Mouse (Mus musculus) layer of hippocampus, postnatal 14 days (tissue): ENCODE data around the gene Rfesd. TPM values are rescaled to one million over a fixed set of nuclear protein-coding genes. Genes with fewer than 3 reads are reported as not detected.

Experiments used
- DNase-seq, 2 experiments: peaks; one replicate each; pipeline ENCODE4 v3.0.0; 2021 to 2022; ENCODE audit warnings: low spot score in 2 of 2, mixed read lengths in 1 of 2
- long read RNA-seq, 2 experiments: library from polyadenylated mRNA; stranded (forward); transcript quantifications; one replicate each; pipeline ENCODE4 v2.0.0; 2021
- total RNA-seq, 2 experiments: library from RNA; stranded (reverse); gene quantifications; 2 replicates each; pipeline ENCODE4 v1.2.3; 2021

Rfesd gene
- 10 to 100 TPM; 13.7 to 16.1 TPM for total RNA-seq
- long read RNA-seq, experiment 1, transcript Rfesd-201 (4 exons, 2,807 nt) = minor isoform, 5 of 15 reads
- long read RNA-seq, experiment 1, transcript Rfesd-203 (4 exons, 1,436 nt) = major isoform, 9 of 15 reads
- long read RNA-seq, experiment 1, partial matches to known transcripts = 1 of 15 reads
- long read RNA-seq, experiment 1, other reads (novel, unspliced or antisense) = 0 of 15 reads
- long read RNA-seq, experiment 2, transcript Rfesd-201 (4 exons, 2,807 nt) = minor isoform, 7 of 18 reads
- long read RNA-seq, experiment 2, transcript Rfesd-203 (4 exons, 1,436 nt) = major isoform, 10 of 18 reads
- long read RNA-seq, experiment 2, partial matches to known transcripts = 1 of 18 reads
- long read RNA-seq, experiment 2, other reads (novel, unspliced or antisense) = 0 of 18 reads

DNA sequence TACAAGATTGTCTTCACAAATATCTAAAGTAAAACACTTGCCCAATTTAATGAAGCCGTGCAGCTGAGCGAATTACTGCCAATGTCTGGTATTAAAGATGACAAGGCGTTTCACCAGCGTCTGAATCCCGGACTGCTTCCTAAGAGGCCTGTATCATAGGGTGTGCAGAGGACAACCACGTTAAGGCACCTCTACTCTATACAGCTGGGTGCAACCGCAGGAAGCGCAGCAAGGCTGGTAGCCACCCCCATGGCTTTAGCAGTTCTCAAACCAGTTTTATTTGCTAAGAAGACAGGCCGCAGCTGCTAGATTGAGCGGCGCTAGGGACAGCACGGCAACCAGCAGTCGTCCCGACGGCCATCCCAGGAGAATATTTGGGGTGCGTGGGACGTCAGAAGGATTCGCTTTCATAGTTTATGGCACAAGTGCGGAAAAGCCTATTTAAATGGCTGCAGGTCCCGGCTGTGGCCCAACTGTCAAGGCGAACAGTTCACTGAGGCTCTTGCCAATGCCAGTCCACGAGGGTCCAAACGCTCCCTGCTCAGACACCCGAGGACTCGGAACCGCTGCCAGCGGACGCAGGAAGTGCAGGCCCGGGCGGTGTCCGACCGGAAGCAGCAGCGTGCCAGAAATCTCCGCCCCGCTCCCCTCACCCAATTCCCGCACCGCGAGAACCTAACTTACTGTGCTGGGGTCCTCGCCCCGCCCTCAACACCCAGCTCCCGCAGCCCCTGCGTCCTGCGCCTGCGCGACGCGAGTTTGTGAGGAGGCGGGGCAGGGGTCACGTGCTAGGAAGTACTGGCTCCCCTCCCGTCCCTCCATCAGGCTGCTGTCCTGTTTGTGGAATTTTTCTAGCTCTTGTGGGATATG, at the start of gene Rfesd:
Rfesd (minus strand) TSS at position 746 of the 870 bp plus-strand sequence.
- peak; percentile 96 to 97 for DNase-seq

DNA sequence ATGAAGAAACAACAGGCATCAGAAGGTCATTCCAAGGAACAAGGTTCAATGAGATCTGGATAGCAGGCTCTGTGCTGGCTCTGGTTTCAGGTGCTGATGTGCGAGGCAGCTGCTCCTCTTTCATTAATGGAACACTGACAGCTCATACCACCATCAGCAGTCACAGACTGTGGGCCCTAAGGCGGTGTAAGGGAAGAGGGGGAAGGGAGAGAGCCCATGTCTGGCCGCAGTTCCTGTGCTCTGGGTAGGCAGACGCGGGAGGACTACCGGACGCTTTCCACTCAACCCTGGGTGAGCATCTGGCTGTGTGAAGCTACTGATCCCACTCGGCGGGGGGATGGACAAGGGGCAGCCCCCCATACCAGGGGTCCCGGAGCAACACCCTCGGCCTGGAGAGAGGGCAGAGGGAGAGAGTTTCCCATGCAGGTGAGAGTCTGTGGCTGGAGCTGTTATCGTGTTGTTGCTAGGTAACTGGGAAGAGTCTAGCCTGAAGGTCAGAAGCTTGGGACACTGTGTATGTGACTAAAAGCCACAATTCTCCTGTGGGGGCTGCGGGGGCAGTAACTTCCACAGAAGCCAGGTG, 45.9 kb upstream of the Rfesd start:
- no peak for DNase-seq

GRCm38 (mm10) chr13:76063548-76063947, 45.0 kb upstream of the Rfesd start:
- no peak for DNase-seq

GRCm38 (mm10) chr13:76062569-76062968, 44.0 kb upstream of the Rfesd start:
- no peak for DNase-seq

- DNase-seq = no peak
Measured at GRCm38 (mm10) chr13:76062126-76062525, 43.6 kb upstream of the Rfesd start.

DNA sequence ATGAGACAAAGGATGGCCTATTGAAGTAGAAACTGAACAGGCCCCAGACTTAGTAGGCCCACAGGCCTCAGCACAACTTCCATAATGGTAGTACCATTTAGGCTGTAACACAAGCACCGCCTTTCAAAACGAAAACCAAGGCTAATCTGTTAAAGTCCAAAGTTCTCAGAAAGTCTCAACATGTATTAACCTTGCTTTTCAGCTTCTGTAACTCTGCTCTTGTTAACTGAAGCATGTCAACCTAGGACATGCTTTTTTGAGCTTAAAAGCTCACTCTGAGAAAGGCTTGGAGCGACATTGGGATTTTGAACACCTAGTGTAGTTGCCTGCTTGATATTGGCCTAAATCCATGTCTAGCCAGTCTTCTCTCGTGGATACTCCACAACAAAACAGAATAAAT, 41.1 kb upstream of the Rfesd start:
- no peak for DNase-seq

DNA sequence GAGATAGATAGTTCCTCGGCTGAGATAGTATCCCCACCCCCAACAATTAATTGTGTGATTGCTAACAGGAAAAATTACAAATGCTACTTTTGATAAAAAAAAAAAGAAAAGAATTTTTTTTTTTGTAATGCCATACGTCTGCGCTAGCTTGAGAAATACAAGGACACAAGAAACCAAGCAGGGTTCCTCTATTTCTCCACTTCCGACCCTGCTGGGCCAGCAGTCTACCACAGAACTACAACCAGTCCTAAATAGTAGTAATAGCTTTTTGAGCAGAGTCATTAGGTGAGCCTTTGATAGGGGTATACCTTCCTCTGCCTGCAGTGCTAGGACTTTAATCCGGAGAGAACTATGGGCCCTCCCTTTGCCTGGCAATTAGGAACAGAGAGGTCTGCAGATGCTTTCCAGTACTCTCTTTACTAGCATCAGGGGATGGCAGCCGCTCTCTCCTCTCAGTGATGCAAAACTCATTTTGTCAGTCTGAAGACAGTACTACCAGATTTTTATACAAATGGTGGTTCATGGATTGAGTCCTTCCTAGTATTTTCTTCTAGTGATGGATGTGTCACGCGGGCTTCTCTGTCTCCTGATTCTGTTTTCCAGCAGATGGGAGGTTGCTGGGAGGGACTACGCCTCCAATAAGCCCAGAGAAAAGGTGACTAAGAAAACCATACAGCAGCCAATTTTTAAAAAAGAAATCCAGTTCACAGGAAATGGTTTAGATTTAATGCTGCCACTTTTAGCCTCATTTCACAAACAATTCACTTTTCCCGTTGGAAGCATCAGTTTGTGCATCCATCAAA, 38.9 kb upstream of the Rfesd start:
- DNase-seq = peak; percentile 14 to 26

DNA sequence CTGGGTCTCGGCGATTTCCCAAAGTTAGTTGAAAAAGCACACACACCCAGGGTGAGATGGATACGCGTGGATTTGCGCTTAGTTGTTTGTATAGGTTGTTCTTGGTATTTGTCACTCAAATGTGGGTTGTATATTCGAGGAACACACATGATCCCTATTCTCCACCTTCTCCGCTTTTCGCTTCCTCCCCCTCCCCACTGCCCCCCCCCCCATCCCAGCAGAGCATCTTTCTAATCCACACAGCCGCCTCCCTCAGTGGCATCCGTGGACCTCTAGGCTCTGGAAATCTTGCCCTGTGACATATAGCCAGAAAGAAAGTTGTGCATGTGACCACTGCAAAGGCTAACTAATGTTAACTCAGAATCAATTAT, 38.4 kb upstream of the Rfesd start, which contains the start of gene Gpr150:
Gpr150 (minus strand) TSS at position 101 of the 371 bp plus-strand sequence.
- no peak for DNase-seq

DNA sequence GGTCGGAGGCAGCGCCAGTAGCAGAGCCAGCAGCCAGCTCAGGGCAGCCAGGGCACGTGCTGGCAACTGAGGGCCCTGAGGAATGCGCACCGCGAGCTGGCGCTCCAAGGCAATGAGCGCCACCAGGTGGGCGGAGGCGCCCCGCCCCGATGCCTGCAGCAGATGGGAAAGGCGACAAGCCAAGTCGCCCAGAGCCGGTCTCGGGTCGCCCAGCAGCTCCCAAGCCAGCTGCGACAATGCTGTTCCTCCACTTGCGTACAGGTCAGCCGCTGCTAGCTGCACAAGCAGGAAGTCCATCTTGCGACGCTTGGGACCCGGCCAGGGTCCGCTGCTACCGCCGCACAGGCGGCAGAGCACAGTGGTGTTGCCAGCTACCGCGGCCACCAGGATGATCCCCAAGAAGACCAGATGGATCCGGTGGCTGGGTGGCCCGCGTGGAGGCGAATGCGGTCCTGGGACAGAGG, 37.8 kb upstream of the Rfesd start:
- DNase-seq = peak; percentile 55 to 73

- DNase-seq = peak; percentile 29 to 43
Measured at GRCm38 (mm10) chr13:76055391-76056232, 37.1 kb upstream of the Rfesd start.

DNA sequence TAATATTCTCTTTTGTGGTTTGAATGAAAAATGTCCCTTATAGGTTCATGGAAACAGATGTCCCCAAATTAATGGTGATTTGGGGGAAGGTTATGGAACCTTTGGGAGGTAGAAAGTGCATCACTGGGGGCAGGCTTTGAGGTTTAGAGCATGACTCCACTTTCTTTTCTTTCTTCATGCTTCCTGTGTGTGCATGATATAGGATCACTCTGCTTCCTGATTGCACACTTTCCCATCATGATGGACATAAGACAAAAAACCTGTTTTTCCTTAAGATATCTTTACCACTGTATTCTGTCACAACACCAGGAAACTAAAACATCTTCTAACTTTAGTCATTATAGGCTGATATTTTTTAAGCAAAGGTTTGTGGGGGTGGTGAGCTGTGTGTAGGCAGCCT, 26.5 kb upstream of the Rfesd start:
- no peak for DNase-seq

- DNase-seq = no peak
Measured at GRCm38 (mm10) chr13:76042455-76042854, 23.9 kb upstream of the Rfesd start.

DNA sequence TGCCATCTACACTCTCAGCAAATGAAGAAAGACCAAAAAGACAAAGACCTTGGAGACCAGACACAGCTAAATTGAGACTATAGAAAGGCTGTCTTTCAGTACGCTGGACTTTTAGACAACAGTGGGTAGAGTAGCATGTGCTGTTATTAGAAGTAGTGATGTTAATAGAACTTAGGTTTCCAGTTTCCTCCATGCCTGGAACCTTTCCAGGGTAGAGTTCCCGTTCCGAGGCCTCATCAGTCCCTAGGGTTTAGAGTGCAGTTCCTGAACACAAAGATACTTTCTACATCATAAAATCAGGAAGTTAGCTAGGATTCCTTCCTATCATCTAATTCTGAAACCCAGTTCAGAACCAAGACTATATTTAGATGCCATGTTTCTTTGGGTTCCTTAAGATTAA, 6.1 kb upstream of the Rfesd start:
- DNase-seq = no peak

- DNase-seq = peak in 1 of 2 experiments; percentile 45
Measured at GRCm38 (mm10) chr13:76021782-76022181, 3.3 kb upstream of the Rfesd start.

DNA sequence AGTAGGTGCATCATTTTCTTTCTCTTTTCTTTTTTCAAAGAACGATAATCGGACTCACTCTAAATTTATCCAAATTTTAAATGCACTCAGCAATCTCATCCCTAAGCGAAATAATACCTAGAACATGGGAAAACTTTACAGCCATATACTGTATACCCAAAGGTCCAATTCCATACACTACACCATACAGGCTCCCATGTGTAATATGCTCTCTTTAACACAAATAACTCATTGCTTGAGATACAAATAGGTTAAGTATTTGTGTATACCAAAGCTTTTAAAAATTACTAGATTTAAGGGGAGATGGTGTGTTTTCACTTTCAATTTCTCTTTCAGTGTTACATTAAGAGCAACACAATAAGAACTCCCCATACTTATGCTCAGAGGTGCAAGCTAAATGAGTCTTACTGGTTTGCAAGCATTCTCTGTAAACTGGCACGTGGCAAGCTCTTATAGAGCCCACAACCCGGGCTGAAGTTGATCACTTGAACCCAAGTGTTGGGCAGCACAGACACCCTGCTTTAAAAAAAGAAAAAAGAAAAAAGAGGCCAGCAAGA, 403 bp upstream of the Rfesd start:
- DNase-seq = no peak

DNA sequence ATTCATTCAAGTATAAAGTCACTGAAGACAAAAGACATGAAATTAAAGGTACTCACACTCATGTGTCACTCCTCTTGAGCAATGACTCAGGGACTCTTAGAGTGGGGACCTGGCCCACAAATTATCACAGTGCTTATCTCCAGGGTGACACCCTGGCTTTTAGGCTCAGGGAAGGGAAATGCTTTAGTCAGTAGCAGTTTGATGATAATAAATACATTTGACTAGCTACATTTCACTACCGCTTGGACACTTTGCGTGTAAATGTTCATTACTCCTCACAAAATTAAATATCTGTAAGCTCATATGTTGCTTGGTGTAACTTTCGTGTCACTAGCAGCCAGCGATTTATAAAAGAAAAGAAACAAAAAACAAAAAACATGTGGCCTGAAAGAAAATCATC, 1.1 kb downstream of the Rfesd start:
- peak in 1 of 2 experiments; percentile 12 for DNase-seq

GRCm38 (mm10) chr13:76014511-76014910, 4.0 kb downstream of the Rfesd start:
- DNase-seq = no peak

GRCm38 (mm10) chr13:76003272-76003671, 15.2 kb downstream of the Rfesd start:
- no peak for DNase-seq
